Mouse (Mus musculus): ENCODE measurements around the gene Tlr2.

- TF ChIP-seq MAFK (IDR thresholded peaks at IDR 0.05; ENCODE audit: insufficient read depth, low read depth, low read length) (no peak), ZC3H11A (IDR thresholded peaks at IDR 0.05; ENCODE audit: borderline replicate concordance, low read depth, low read length) (no peak), HCFC1 (IDR thresholded peaks at IDR 0.05; ENCODE audit: borderline replicate concordance, insufficient read depth, low read length) (no peak), CHD2 (IDR thresholded peaks at IDR 0.05; ENCODE audit: low read depth, low read length) (no peak)
Measured at GRCm38 (mm10) chr3:83787086-83787485, 54.5 kb downstream of the Tlr2 start.

Data from ES-E14 (cell line).